Mouse (Mus musculus) fat pad, adult 2 months (tissue): ENCODE measurements around the gene Cysrt1.

Experiments
- DNase-seq: peaks from one replicate; pipeline ENCODE4 v3.0.0-alpha.2; 2011; ENCODE audit warnings: low read depth, low spot score; ENCODE audit errors: extremely low read depth

Cysrt1 gene

DNA sequence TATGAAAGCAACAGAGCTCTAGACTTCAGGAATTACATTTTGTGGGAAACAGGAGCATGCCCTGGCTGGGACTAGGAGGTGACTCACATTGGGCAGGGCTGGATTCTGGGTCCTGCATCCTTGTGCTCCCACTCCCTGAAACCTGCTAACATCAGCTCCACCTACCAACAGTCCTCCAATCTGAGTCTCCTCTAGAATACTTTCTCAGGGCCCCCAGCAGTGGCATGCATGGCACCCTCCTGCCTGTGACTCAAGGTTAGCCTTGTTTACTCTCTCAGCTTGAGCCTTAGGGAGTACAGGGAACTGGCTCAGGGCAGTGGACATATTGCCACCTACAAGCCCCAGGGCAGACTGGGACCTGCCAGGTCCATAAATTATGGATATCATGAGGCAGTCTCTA is 4.1 kb downstream of the Cysrt1 start:
- no peak for DNase-seq

DNA sequence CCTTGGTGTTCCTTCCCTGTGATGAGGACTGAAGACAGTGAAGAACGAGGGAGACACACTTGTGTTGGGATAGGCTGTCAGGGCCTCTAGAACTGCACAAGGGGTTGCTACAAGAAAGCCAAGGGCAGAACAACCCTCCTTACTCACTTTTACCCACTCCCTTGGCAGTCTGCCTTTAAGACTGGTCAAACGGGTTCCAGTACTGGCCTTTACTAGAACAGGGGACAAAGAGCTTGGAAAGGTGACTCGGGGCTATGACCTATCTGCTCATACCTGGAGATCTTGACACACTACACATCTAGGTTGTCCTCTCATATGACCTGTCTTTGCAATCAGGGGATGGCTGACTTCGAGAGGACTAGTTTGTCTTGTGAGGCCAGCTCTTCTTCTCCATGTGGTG is 4.7 kb downstream of the Cysrt1 start:
- DNase-seq: peak; percentile 77

DNA sequence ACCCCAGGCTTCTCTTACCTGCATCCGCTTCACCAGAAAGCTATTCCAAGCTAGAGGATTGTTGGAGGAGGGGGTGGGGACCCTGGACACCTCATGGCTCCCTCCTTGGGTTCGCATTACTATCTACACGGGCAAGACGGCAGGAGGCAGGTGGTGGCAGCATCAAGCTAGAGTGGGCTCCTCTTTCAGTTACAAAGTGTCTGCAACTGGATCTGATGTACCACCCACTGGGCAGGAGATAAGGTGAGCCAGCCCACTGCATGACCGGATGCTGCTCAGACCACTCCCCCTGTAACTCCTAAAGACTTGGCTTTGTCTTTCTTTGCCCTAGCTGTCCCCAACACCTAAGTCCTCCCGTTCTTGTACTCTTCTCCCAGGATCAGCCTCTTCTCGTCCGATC is 5.6 kb downstream of the Cysrt1 start, which contains the start of gene Rnf224:
TSS of gene Rnf224 (minus strand) at position 174 of the 400 bp plus-strand sequence.
- DNase-seq: no peak

- no peak for DNase-seq
These were observed 7.6 kb downstream of the Cysrt1 start for GRCm38 (mm10) chr2:25234551-25235220.

GRCm38 (mm10) chr2:25234050-25234449 is 8.2 kb downstream of the Cysrt1 start, which contains the start of gene Slc34a3:
Slc34a3 (minus strand) TSS chr2:25234364.
- DNase-seq: no peak

DNA sequence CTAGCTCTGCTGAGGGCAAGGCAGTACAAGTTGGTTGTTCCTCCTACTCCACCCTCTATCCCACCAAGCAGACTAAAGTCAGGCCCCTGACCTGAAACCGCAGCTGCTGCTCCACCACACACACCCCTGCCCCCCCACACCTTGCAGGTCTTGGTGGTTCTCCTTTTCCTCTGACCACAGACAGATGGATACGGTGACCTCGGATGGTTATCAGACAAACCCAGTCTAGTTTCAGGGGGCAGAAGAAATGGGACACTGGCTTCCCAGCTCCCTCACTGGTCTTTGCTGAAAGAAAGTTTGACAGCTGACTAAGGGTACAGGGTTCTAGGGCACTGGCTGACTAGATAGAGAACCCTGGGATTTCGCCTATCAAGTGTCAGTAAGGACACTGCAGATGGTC is 8.8 kb downstream of the Cysrt1 start:
- DNase-seq: no peak

DNA sequence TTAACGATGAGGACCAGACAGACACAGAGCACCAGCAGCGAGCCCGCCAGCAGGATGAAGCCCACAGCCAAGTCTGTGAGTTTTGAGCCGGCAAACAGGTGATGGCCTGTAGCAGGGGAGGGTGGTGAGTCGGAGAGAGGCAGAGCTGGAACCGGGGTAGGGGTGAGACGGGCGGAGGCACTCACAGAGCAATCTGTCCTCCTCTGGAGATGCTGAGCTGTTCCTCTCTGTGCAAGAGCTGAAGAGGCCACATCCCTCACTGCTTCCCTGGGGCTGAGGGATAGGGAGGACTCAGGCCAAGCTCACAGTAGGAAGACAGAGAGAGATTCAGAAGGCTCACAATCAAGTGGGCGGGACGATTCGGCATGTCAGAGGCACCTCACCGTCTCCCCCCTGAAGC is 11.2 kb downstream of the Cysrt1 start:
- no peak for DNase-seq

DNA sequence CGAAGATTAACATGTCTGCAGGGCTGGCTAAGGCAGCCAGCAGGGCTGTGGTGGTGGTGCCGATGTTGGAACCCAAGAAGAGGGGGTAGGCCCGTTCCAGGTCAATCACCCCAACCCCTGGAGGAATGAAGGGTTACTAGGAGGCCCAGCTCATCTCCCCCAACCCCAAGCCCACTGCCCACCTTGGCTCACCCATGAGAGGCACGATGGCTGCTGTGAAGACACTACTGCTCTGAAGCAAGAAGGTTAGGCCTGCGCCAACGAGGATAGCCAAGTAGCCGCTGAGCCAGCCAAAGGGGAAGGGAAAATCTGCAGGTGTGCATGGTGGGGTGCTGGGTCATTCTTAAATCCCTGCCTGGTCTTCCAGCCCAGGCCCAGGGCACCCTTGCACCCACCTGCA is 11.7 kb downstream of the Cysrt1 start:
- no peak for DNase-seq

DNA sequence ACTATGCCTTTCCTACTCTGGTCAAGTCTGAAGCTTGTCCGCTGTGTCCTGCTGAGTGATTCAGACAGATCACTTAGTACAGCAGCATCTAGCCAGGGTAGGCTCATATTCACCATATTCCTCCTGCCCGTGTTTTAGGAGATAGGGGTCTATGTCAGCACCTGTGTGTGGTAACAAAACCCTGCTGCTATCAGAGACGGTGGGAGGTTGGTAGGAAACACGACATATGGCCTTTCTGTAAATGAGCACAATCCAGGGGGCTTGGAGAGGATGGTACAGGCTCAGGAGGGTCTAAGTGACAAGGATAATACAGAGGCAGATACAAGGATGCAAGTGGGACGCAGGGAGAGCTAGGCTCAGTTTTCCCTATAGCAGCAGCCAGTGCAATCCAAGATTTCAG is 12.7 kb downstream of the Cysrt1 start:
- no peak for DNase-seq

DNA sequence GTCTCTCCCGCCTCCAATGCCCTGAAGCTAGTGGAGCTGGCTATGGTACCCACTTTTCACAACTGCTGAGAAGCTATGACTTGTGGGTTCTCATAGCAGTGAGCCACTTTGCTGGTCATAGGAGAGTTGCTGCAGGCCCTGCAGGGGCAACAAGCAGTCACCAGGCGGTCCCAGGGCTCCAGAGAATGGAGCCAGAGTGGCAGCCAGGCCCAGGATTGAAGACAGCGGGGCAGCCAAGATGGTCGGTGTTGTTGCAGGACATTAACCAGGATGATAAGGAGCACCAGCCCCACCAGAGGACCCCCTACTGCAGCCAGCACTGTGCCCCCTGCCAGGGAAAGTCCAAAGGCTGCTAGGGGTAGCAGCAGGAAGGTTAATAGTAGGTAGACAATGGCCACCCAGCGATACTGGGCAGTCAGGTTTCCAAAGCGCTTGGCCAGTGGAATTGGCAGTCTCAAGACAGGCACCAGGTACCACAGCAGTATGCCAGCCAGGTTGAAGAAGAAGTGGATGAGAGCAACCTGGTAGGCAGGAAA is 13.2 kb downstream of the Cysrt1 start:
- no peak for DNase-seq

DNA sequence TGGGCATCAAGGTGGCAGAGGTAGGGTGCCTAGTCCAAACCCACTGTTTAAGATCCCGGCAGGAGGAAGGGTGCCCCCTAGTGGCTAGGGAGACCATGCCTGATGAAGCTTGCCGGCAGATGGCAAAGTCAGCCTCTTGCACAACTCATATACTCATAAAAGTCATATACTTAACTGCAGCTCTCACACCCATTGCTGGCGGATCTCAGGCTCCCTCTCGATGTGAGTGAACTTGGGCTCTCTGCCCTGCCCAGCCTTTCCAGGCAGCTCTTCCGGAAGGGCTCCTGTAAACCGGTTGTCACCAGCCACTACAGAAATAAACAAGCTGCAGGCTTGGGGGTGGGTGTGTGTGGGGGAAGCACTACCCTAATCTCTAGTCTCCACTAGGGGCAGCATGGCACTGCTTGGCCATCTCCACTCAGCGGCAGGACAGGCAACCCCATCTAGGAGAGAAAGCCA is 13.8 kb downstream of the Cysrt1 start:
- peak; percentile 77 for DNase-seq

DNA sequence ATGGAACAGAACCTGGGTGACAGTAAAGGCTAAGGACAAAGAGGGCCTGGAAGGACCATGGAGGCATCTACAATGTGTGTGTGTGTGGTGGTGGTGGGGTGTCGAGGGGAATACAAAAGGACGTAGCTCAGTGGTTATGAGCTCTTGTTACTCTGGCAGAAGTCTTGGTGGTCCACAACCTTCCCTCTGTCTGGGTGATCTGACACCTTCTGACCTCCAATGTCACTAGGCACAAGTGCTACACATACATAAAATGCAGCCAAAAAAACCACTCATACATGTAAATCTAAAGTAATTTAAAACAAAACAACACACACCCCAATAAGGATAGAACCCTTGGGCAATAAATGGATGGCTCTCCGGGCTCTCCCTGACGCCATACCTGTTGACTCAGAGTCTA is 14.8 kb downstream of the Cysrt1 start:
- DNase-seq: no peak

DNA sequence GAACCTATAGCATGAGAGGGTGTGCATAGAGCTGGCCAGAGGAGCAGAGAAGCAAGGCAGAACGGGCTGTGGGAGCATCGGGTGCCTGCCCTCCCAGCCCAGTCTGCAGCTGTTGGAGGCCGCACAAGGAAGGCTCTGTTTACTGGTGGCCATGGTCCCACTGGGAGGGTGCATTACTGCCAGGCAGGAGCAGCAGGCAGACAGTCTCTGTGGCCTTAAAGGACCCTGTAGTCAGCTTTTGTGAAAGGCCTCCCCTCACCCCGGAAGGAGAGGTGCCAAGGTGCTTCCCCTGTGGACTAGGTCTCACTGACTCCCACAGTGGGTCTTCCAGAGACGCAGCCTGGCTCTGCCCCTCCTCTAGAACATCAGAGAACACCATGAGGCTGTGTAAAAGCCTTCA is 15.4 kb downstream of the Cysrt1 start:
- DNase-seq: no peak

DNA sequence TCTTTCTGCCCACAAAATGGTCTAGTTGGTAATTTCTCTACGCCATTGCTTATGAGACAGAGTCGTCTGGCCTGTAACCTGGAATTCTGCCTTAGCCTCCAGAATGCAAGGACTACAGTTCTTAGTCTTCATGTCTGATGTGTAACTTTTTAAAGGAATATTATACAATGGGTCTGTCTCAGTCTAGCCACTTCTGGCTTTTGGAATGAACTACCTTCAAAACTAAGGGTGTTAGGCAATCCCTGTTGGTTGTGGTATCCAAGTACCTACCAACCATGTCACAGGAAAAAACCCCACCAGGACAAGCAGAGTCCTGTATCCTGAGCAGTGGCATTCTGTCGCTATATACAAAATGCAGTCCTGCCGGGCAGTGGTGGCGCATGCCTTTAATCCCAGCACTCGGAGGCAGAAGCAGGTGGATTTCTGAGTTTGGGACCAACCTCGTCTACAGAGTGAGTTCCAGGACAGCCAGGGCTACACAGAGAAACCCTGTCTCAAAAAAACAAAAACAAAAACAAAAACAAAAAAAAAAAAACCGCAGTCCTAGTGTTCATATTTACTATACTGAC is 16.4 kb downstream of the Cysrt1 start:
- no peak for DNase-seq

DNA sequence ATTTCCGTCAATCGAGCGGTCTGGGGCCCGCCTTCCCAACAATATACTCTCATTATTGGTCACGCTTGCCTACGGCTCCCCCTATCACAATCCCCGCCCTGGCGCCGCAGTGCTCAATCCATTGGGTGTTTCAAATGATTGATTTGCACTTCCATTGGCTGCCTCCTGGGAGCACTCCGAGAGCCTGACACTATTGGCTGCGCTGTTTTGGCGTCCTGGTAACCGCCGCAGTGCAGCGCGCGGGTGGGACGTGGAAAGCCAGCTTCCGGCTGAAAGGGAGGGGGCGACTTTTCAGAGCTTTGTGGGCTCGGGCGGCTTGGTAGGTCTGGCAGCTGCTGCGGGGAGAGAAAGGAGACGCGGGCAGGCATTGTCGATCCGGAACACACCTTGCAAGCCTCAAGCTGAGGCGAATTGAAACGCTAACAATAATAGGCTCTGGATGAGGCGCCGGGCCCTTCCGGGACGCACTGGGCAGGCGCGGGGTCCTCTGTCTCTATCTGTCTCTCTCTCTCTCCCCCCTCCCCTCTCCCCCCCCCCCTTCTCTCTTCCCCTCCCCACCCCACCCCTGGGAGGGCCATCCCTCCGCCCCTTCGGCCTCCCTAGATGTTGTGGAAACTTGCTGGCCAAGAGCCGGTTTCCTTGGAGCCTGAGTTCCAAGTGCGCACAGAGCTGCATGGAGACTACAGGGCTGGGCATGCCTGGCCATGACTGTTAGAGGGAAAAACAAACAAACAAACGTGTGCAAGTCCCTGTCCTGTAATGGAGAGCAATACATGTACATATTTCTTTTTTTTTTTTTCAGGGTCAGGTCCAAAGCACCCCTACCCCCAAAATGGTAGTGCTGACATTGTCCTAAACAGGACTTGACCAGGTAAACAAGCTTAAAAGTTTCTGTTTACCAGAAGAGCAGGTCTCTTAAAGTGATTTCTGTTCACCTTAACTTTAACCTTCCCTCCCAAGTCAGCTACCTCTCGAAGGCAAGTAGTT is 17.2 kb downstream of the Cysrt1 start:
- DNase-seq: peak; percentile 96

DNA sequence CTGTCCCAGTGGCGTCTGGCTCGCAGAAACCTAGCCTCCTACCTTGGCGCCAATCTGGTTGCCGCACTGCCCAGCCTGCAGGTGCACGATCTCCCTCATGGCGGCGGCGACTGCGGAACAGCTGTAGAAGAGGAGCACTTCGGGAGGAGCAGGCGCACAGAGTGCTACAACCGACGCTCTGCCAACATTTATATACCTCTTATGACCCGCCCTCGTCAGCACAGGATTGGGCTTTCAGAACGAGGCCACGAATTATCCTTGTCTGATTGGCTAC is 17.8 kb downstream of the Cysrt1 start, which contains the start of gene Tubb4b:
TSS of gene Tubb4b (minus strand) at position 211 of the 274 bp plus-strand sequence.
- DNase-seq: no peak

- no peak for DNase-seq
These were observed 18.4 kb downstream of the Cysrt1 start for GRCm38 (mm10) chr2:25223681-25224491.

GRCm38 (mm10) chr2:25221331-25221772 is 20.9 kb downstream of the Cysrt1 start:
- no peak for DNase-seq

- no peak for DNase-seq
These were observed 23.8 kb downstream of the Cysrt1 start, which contains the start of gene Fam166a for GRCm38 (mm10) chr2:25218445-25218844. Fam166a (plus strand) TSS chr2:25218745.

DNA sequence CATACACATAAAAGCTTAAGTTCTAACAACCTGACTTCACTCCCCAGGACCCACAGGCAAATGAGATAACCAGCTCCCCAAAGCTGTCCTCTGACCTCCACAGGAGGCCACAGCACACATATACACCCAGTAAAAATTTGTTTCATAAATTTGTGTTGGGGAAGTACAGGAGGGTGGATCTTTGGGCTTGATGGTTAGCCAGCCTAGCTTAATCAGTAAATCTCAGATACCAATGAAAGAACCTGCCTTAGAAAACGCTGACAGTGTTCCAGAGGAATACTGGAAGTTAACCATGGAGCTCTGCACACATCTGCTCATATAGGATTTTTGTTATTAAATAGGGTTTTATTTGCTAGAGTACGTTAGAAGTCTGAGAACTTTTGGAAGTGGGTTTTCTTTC is 24.6 kb downstream of the Cysrt1 start:
- no peak for DNase-seq
